Mouse (Mus musculus): ENCODE measurements around the gene Tmem211.

Gene Tmem211

DNA sequence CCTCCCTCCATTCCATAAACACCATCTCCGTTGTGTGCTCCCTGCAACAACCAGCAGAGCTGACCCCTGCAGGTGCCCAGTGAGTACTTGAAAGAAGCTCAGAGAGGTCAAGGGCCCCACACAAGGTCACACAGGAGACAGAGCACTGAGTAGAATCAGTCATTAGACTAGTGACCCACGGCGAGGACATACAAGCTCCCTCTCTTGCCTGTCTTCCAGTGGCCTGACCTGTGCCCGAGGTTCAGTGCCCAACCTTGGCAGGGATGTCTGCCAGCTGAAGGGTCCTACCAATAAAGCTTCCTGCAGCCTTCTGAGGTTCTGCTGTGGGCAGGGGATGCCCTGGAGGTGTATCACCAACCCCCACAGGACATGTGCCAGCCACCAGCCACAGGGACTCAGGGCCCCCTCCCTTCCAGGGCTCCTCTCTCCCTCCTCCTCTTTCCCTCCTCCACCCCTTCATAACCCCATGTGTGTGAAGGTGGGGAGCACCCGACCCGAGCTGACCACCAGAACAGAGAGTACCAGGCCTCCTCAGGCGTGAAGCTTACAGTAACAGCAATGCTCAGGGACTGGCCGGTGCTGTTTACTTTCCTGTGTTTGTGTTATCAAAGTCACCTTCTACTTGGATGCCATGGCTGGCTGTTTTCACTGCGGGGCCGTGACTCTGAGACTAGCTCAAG lies 14.4 kb upstream of the Tmem211 start:
- no peak for DNase-seq (ENCODE audit: low spot score in 2 of 2)

DNA sequence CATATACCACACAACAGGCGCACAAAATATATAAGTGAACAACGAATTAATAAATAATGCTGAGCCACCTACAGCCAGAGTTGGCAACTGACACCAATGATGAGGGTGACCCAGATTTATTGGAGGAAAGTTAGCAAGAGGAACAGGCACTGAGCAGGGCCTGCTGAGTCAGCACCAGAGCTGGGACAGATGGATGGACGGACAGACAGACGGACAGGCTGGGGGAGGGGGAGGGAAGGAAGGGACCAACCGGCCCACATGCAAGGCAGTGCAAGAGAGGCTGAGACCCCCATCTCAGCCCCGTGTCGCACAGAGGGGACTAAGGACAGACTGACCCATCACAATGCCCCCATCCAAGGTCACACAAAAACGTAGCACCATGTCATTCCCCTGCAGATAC lies 12.7 kb upstream of the Tmem211 start:
- no peak for DNase-seq (ENCODE audit: low spot score in 2 of 2)

DNA sequence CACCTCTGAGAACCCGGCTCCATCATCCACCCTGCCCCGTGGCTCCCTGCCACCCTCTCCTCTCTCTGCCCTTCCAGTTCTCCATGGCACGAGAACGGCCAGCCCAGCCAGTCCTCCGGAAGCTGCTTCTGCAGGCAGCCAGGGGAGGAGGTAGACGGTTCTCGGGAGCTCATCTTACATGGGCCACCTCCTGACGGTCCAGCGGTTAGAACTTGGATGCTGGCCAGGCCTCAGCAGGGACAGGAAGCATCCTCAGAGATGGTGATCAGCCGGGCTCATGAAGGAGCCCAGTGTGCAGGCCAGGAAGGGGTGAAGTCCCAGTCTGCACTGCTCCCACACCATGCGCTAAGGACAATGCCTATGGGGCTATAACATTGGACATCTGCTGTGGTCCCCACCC lies 12.3 kb upstream of the Tmem211 start:
- peak; percentile 34 to 64 for DNase-seq (ENCODE audit: low spot score in 2 of 2)

DNA sequence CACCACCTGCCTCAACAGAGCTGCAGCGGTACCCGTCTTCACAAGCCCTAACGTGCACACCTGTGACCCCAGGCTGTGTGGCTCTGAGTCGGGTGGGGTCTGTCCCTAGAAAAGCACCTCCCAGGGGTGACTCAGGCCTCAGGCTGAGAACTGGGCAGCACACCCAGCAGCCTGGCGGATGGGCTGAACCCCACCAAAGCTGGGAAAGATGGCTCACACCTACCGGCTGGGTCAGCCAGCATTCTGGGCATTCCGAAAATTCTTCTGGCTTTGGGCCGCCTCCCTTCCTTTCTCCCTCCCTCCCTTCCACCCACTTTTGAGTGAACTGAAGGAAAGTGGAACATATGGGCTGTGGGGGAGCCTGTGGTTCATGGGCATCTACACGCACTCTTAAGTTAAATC lies 11.1 kb upstream of the Tmem211 start:
- peak in 1 of 2 experiments; percentile 35 for DNase-seq (ENCODE audit: low spot score in 2 of 2)

DNA sequence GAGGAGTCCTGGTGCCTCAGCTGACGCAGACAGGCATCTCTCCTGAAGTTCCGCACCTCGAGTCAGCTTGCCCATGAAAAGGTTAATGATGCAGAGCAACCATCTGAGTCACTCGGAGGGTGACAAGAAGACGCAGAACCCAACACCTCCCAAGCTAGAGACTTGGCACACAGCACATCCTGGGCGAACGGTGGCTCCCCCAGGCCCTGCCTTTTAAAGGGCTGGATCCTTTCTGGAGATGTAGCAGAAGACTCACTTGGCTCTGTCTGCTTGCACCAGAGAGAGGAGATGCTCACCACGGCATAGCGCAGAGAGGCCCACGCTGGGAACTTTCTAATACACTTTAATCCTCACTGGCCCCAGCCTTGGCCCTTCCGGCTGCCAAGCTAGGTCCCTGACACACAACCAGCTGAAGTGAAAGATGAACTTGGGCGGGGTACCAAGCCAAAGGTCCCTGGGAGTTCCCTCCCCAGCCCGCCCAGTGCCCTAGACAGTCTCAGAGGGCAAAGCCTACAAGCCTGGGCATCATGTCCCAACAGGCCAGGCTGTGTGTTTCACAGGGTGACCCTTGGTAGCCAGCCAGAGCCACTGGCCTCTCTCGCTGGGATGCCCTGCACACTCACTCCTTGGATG lies 10.3 kb upstream of the Tmem211 start:
- DNase-seq (ENCODE audit: low spot score in 2 of 2), result peak in 1 of 2 experiments; percentile 39

DNA sequence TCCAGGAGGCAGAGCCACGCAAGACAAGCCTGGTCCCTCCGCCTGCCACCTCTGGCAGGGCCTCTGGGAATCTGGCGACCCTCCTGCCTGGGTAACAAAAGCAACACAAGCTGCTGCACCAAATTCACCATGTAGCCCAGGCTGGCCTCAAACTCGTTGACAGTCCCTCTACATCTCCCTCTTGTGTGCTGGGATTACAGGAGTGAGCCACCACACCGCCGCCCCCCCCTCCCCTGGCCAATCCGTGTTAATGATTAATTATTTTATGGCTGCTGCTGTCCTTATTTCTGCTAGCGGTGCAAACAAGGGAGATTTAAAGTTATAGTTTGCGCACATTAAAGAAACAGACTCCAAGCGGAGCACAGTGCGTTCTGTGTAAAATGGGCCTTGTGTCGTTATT lies 9.6 kb upstream of the Tmem211 start:
- no peak for DNase-seq (ENCODE audit: low spot score in 2 of 2)

DNA sequence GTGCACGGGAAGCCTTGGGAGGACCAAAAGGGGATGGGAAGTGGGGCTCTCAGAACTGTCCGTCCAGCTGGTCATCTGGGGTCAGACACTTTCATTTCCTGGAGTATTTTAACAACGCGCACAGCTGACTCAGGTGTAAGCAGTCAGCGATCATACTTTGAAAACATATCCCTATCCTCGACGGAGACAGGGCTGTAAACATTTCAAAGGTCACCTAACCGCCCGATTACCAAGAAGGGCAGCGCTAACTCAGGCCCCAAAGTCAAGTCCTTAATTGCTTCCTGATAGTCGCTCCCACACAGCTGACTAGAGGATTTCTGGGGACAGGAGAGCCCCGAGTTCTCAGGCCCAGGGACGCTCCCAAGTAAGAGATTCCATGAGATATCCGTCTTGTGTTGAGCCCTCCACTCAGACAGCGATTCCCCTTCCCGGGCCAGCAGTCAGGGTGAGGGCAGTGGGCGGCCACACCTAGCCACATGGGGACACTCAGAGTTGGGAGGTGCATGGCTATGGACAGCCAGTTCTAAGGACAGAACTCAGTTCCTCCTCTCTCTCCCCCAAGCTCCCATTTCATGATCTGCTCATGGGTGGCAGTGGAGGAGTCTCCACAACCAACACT lies 8.0 kb upstream of the Tmem211 start:
- DNase-seq (ENCODE audit: low spot score in 2 of 2), result no peak

DNA sequence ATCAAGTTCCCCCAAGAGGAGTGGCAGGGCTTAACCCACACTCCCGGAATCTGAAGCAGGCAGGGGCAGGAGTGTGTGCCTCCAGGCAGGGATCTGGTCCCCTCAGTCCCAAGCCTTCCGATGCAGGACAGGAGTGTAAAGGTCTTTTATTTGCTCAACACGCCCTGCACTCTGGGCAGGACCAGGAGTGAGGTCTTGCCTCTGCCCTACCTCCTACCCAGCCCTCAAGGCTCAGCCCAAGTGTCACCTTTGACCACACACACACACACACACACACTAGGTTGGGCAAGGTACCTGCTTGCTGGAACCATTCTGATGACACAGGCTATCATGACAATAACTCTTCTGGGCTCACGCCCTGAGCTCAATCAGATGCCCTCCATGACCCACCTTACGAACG lies 7.3 kb upstream of the Tmem211 start:
- DNase-seq (ENCODE audit: low spot score in 2 of 2), result no peak

DNA sequence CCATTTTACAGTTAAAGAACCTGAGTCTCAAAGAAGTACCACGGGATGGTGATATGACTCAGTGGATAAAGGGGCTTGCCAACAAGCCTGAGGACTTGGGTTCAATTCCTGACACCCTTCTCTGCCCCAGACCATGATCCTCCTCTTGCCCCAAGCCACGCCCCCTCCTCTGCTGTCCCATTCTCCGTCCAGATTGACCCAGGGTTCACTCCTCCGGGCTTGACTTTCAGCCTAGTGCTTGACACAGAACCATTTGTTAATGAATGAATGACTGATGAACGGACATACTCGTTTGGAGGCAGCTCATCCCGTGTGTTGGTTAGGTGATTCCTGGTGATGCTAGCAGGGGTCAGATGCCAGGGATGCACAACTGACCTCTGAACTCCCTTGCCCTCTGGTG lies 6.8 kb upstream of the Tmem211 start:
- DNase-seq (ENCODE audit: low spot score in 2 of 2), result no peak

DNA sequence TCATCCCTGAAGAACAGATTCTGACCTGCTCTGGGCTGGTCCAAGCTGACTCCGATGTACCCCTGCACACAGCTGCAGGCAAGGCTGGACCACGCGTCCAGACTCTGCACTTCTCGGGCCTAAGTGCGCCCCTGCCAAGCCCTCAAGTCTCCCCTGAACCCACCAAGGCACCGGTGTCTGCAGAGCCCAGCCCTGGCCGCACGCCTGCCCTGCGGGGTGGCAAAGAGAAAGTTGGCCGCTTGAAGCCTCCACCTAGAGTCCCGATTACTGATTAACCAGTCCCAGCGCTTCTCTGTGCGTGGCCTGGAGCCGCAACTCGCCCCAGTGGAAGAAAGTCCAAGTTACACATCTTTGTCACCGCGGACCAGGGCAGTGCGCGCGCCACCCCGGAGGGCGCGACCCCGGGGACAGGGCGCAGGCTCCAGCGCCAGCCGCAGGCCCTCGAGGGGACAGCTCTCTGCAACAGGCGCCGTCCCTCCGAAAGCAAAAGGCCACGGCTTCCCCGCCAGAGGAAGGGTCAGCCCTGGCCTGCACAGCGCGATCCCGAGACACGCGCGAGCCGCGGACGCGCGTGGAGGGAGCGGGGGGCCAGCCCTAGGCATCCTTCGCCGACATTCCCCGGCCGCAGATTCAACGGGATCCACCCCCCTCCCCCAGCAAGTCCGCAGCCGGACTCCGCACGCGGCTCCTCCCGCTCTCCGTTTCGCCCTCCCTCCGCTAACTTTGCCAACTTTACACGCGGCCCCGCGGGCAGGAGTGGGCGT lies 6.1 kb upstream of the Tmem211 start:
- DNase-seq (ENCODE audit: low spot score in 2 of 2), result no peak

DNA sequence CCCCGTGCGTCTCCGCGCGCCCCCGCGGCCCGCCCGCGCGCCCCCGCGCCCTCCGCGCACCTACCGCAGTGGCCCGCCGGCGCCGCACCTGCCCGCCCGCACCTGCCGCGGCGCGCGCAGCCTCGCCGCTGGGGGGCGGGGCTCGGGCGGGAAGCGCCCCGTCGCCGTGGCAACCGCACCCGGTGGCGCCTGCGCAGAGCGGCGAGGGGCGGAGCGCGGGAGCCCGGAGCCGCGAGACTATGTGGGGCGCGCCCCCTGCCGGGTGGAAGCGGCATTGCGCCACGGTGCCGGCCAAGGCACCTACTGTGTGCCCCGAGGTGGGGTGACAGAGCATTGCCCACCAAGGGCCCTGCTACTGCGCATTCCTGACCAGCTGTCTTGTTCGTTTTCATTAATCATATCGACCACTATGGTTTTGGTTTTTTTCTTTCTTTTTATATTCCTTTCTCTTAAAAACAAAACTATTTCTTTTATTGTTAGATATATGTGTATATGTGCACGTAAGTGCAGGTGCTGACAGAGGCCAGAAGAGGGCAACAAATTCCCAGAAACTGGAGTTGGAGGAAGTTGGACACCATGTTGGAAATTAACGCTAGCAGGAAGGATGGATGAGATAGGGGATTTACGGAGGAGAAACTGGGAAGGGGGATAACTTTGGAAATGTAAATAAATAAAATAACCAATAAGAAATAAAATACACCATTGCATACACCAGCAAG lies 5.4 kb upstream of the Tmem211 start, which contains the start of gene 2900026A02Rik:
Gene 2900026A02Rik, minus strand, starts transcription at position 90 of the 719 bp plus-strand sequence.
- DNase-seq (ENCODE audit: low spot score in 2 of 2), result peak; percentile 72 to 77

DNA sequence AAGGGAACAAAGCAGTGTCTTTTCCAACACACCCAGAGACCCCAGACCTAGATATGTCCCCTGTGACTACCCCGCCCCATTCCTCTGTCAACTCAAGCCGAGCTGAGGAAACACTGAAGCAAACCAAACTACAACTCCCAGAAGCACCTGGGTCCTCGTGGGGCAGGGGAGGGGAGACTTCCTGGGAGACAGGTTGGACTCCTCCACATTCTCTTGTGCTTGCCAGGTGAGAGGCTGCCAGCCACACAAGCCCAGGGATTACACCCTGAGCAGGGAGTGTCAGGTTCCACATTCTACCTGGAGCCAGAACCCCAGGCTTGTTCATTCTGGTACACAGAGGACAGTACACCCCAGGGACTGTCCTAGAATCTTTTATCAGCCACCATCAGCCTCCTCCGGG lies 2.8 kb upstream of the Tmem211 start:
- no peak for DNase-seq (ENCODE audit: low spot score in 2 of 2)

DNA sequence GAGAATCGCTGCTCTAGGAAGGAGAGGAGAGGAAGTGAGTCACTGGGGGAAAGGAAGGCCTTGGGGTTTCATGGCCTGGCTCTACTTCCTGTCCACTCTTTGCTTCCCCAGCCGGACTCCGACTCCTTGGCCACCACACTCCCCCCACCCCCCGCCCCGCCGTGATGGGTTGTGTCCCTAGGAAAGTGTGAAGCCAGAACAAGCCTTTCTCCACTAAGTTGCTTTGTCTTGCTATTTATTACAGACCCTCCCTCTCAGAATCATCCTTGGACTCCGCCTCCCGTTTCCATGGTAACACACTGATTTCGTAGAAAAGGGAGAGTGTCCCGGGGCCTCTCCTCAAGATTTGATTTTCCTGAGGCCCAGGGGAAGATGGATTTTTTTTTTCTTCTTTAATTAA lies 1.4 kb upstream of the Tmem211 start:
- DNase-seq (ENCODE audit: low spot score in 2 of 2), result peak in 1 of 2 experiments; percentile 45

DNA sequence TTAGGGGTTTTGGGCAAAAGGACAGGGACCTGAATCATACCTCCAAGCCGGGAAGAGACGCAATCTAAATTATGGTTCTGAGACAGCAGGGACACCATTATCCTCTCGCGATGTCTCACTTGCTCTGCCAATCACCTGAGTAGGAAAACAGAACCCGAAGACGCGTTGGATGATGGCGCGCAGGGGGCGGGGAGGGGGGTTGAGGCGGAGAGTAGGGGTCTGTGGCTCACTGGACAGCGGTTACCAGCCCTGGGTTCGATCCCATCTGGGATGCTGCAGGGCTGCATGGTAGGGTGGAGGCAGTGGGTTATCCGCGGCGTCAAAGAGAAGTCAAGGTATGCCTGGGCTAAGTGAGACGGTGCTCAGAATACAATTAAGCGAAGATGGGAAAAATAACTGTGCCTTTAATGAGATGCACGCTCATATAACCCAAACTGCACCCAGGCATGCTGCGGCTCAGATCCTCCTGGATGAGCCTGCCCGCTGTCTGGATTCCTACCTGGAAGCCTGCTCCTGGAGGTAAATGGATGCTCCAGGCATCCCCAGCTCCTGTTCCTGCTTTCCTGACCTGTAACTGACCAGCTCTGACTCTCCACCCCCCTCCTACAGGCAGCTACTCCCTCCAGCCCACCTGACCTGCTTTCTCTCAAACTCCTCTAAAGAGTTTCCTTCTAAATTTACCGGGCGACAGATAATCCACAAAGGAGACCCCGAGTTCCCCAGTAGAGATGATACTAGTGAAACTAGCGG lies 848 bp upstream of the Tmem211 start:
- no peak for DNase-seq (ENCODE audit: low spot score in 2 of 2)

DNA sequence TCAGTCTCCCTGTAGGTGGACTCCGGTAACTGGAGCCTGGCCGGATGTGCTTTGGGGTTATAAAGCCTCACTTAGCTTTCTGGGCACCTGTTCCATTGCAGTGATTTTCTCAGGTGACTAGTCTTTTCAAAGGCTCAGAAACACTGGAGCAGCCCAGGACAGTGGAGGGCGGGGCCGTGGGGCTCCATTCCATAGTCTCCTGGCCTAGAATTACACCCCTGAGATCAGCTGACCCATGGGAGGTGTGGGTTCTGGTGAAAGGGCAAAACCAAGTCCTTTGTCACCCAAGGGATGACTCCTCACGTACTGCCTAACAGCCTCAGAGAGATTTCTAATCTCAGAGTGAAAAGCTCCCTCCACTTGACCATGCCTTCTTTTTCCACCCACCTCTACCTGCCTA lies 3.5 kb downstream of the Tmem211 start:
- no peak for DNase-seq (ENCODE audit: low spot score in 2 of 2)

DNA sequence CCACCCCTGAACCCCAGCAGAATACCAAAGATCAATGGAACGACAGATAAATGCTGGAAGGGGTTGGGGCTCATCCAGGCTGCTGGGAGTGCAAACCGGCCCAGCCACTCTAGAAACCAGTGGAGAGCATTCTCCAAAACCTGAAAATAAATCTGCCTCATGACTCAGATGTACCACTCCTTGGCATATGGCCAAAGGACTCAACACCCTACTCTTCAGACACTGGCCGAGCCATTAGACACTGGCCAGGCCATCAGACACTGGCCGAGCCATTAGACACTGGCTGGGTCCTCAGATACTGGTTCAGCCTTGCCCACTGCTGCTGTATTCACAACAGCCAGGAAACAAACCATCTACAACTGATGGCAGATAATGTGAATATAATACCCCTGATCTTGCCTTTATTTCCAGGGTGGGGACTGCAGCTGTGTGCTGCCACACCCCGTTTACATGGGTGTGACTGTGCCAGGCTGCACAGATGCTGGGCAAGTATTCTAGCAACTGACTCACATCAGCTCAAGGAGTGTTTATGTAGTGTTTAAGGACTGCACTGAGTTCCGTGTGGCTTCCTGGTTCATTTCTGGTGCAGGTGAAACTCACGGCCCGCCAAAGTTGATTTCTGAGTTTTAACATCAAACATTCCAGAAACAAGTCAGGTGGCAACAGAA lies 22.7 kb downstream of the Tmem211 start:
- no peak for DNase-seq (ENCODE audit: low spot score in 2 of 2)

DNA sequence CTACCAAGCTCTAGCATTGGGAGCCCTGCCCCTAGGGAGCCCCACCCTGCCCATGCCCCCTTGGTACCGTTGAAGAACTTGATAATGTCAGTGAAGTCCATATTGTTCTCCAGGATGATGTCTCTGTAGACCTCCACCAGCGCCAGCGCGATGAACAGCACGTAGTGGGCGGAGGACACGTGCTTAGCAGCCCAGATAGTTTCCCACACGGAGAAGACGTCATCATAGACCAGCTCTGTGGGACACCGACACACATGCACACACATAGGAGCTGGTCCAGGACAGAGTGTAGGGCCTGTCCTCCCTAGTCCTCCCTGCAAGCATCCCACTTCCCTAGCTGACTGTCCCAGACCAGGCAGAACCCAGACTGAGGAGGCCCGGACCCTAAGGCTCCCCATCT lies 24.1 kb downstream of the Tmem211 start:
- DNase-seq (ENCODE audit: low spot score in 2 of 2), result no peak

DNA sequence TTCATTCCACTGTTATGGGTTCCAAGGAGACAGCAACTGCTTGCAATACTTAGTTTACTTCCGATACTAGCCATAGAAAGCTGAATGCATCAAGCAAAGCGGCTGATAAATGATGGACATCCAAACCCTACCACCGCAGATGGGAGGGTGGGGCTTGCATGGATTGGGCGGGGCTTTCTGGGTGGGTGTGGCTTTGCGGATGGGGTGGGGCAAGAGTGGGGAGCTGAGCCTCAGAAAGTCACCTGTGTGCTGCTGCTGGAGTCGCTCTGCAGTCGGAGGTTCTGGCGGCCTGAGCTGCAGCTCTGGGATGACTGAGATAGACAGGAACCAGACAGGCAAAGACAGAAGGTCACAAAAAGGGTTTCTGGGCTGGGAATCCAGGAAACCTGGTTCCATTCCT lies 38.9 kb downstream of the Tmem211 start:
- DNase-seq (ENCODE audit: low spot score in 2 of 2), result no peak

DNA sequence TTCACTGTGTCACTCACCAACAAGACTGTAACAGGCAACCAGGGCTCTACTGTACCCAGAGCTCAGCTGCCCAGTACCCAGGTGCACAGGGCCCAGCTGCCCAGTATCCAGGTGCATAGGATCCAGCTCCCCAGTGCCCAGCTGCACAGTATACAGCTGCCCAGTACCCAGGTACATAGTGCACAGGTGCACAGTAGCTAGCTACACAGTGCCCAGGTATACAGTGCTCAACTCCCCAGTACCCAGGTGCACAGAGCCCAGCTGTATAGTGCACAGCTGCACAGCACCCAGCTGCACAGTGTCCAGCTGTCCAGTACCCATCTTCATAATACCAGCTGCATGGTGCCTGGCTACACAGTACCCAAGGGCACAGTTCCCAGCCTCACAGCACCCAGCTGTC lies 41.5 kb downstream of the Tmem211 start:
- no peak for DNase-seq (ENCODE audit: low spot score in 2 of 2)

DNA sequence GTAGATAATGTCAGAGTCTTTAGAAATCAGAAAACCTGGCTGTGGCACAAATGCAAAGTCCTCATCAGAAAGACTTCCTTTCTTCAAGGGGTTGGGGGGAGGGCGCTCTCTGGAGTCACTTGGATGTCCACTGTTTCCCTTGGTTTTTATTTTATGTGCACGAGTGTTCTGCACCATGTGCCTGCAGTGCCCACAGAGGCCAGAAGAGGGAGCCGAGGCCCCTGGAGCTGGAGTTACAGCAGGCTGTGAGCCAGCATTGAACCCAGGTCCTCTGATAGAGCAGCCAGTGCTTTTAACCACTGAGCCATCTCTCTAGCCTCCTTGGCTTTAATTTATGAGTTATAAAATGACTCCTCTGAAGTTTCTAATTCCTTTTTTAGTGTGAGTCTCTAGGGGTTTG lies 43.3 kb downstream of the Tmem211 start:
- DNase-seq (ENCODE audit: low spot score in 2 of 2), result no peak
